Mouse (Mus musculus) E14TG2a.4 (cell line): ENCODE measurements around the gene Mycn.

Experiments used
- H3K27me3 ChIP-seq: 2 replicates; pipeline ENCODE4 v1.6.1; 2014; ENCODE audit warnings: low read length, control low read depth; ENCODE audit not compliant: insufficient read depth
- H3K36me3 ChIP-seq: 2 replicates; pipeline ENCODE4 v1.6.1; 2014; ENCODE audit warnings: low read length, control low read depth; ENCODE audit not compliant: insufficient read depth
- H3K4me1 ChIP-seq: replicated peaks from 2 replicates; pipeline ENCODE4 v1.6.1; 2014; ENCODE audit warnings: low read depth, low read length, control low read depth
- H3K4me3 ChIP-seq: replicated peaks from 2 replicates; pipeline ENCODE4 v1.5.1; 2014; ENCODE audit warnings: mild to moderate bottlenecking, low read length
- H3K9me3 ChIP-seq: 2 replicates; pipeline ENCODE4 v1.6.1; 2014; ENCODE audit warnings: low read length, control low read depth
- CTCF ChIP-seq: conservative IDR thresholded peaks from 2 replicates; pipeline ENCODE4 v1.5.1; 2014; ENCODE audit warnings: low read length
- NANOG ChIP-seq: IDR thresholded peaks from 2 replicates; pipeline ENCODE4 v1.6.1; 2014; ENCODE audit warnings: borderline replicate concordance, low read length, mixed read lengths
- POU5F1 ChIP-seq: IDR thresholded peaks from 2 replicates; pipeline ENCODE4 v1.6.1; 2014; ENCODE audit warnings: low read length, borderline replicate concordance

Gene Mycn

GRCm38 (mm10) chr12:12937746-12938145 lies 4.0 kb downstream of the Mycn start:
- Histone ChIP-seq H3K4me1 (peaks cover 41% of the 10 kb centered on the region), H3K4me3 (peak overlapping the region; percentile 99), H3K9me3 (no peaks in the 10 kb centered on the region), H3K36me3 (peaks cover 72% of the 10 kb centered on the region), H3K27me3 (no peaks in the 10 kb centered on the region)
- TF ChIP-seq NANOG: no peak
- no peak for TF ChIP-seq CTCF
- TF ChIP-seq POU5F1: no peak

DNA sequence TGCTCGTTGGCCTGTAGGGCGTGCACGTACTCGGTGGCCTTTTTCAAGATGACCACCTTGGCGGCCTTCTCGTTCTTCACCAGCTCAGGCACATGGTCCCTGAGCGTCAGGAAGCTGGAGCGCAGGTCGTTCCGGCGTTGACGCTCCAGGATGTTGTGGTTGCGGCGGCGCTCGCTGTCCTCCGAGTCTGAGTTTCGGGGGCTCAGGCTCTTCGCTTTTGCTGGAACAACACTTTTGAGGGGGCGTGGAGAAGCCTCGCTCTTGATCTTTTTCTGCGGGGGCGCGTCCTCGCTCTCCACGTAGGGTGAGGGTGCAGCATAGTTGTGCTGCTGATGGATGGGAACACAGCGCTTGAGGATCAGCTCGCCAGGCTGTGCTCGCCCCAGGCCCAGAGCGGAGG lies 4.6 kb downstream of the Mycn start:
- peak overlapping the region; percentile 99 for H3K4me3 ChIP-seq
- H3K9me3 ChIP-seq: no peaks in the 10 kb centered on the region
- TF ChIP-seq NANOG: no peak
- no peak for TF ChIP-seq POU5F1
- no peak for TF ChIP-seq CTCF
- H3K4me1 ChIP-seq: peaks cover 45% of the 10 kb centered on the region
- no peaks in the 10 kb centered on the region for H3K27me3 ChIP-seq
- peaks cover 72% of the 10 kb centered on the region for H3K36me3 ChIP-seq

DNA sequence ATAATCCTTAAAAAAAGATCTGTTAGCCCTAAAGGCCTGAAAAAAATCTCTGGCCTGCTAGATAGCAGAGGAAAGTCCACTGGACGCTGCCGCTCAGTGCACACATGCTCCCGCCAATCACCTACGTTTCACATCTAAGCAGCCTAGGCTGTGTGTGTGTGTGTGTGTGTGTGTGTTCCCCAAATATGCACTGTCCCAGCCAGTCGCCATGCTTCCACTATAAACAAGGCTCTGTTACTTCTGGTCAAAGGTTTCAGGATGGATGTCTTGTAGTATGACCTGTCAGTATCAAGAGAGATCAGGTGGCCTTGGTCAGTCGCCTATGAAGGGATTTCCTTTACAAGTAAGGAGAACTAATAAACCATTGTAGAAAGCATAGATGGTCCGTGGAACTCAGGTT lies 9.5 kb downstream of the Mycn start:
- Histone ChIP-seq H3K27me3 (no peaks in the 10 kb centered on the region), H3K4me1 (peaks cover 86% of the 10 kb centered on the region), H3K9me3 (no peaks in the 10 kb centered on the region), H3K4me3 (no peak overlapping the region), H3K36me3 (peaks cover 37% of the 10 kb centered on the region)
- no peak for TF ChIP-seq CTCF

GRCm38 (mm10) chr12:12928239-12928638 lies 13.5 kb downstream of the Mycn start:
- Histone ChIP-seq H3K4me3 (0 out of 2 replicates have a peak overlapping the region, but pooled peaks have one; percentile 26), H3K9me3 (0 out of 2 replicates have a peak, but pooled peaks cover 4% of the 10 kb centered on the region), H3K36me3 (no peaks in the 10 kb centered on the region), H3K4me1 (peaks cover 90% of the 10 kb centered on the region), H3K27me3 (no peaks in the 10 kb centered on the region)
- TF ChIP-seq NANOG (no peak), POU5F1 (no peak), CTCF (no peak)

DNA sequence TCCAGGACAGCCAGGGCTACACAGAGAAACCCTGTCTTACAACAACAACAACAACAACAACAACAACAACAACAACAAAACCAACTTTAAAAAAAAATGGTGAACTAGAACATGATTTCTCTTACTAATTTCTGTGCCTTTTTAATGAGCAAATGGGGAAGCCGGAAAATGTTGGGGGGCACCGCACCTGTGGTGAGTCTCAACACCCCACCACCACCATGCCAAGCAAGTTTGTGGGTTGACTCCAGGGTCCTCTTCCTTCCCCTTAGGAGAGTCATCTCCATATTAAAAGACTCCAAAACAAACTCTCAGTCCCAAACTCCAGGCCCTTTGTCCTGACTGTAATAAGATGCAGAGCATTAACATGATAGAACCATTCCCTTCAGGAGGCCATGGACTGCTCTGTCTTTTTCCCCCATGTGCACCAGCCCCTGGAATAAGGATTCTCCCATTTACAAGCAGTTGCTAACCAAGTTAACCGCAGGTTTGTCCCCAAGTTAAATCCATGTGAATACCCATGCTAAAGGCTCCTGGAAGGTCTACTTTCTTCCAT lies 14.7 kb downstream of the Mycn start:
- TF ChIP-seq POU5F1: 0 out of 2 replicates have a peak, but pooled peaks have one; percentile 44
- no peak for TF ChIP-seq CTCF
- TF ChIP-seq NANOG: peak; percentile 73
- H3K4me3 ChIP-seq: peak overlapping the region; percentile 41
- peaks cover 90% of the 10 kb centered on the region for H3K4me1 ChIP-seq
- no peaks in the 10 kb centered on the region for H3K36me3 ChIP-seq
- 0 out of 2 replicates have a peak, but pooled peaks cover 4% of the 10 kb centered on the region for H3K9me3 ChIP-seq
- H3K27me3 ChIP-seq: no peaks in the 10 kb centered on the region

DNA sequence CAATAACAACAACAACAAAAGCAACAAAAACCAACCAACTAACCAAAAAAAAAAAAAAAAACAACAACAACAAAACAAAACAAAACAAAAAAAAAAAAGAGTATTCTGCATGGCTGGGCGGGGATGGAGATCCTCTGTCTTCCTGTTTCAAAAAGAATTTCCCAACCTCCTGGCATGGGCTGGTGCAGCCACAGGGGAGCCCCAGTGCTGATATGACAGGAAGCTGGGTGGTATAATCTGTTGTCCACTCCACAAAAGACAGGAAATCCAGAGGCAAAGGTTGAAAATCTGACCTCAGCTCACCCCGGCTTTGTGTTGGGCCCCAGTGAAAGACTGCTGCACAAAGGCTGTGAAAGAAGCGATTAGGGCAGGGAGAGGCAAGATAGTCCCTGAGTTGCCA lies 17.3 kb downstream of the Mycn start:
- Histone ChIP-seq H3K27me3 (no peaks in the 10 kb centered on the region), H3K36me3 (no peaks in the 10 kb centered on the region), H3K9me3 (0 out of 2 replicates have a peak, but pooled peaks cover 4% of the 10 kb centered on the region), H3K4me1 (peaks cover 91% of the 10 kb centered on the region), H3K4me3 (no peak overlapping the region)
- TF ChIP-seq CTCF (no peak), NANOG (no peak), POU5F1 (no peak)

DNA sequence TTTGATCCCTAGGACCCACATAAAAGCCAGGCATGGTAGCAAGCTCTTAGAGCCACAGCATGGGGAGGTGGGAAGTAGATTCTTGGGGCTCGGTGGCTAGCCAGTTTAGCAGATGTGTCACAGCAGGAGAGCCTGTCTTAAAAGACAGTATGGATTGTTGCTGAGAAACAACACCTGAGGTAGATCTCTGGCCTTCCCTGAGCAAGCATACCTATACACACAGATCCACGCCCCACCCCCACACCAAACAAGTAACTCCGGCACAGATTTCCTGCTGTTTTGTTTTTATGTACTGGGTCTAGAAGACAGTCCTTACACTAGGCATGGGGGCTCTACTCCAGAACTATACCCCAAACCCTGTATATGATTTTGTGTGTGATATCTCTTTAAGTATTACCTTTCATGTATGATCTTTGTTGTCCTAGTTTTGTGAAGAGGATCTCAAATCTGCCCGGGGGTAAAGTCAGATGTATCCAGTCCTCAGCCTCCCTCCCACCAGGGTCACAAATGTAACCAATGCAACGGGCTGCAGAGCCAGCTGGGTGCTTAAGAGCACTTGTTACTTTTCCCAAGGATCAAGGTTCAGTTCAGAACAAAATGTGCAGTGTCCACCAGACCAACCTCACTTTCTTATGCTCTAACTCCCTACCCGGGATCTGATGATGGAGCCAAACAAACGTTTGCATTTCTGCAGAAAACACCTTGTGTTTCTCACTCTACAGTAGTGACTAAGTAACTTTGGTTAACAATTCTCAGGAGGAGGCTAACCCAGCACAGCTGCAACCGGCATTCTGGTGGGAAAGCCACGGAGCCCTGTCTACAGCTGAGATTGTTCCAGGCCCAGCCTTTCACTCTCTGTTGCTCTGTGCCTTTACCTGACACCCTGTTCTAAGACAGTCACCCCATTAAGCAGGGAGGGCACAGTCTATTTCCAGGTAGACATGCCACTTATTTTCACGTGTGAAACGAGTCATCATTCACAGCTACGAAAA lies 21.3 kb downstream of the Mycn start:
- no peak for TF ChIP-seq POU5F1
- TF ChIP-seq CTCF: no peak
- no peak for TF ChIP-seq NANOG
- Histone ChIP-seq H3K27me3 (no peaks in the 10 kb centered on the region), H3K4me1 (peaks cover 86% of the 10 kb centered on the region), H3K9me3 (no peaks in the 10 kb centered on the region), H3K36me3 (no peaks in the 10 kb centered on the region), H3K4me3 (peak overlapping the region; percentile 24; the same call in 1 of the 2 replicates)

DNA sequence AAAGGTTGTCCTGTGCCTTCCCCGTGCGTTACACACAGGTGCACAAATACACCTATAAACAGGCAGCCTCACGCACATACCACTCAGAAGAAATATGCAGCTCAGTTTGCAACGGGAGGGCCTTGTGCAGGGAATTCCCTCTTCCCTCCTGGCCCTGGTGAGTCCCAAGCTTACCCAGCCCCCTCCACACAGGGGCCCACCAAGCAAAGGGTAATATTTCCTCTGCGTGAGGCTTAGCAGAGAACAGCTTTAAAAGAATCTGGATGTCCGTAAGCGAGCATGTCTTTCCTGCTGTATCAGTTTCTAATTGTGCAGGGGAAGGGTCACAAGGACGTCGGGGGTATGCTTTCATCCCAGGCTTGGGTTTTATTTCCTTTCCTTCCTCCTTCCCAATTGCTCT lies 25.4 kb downstream of the Mycn start:
- no peaks in the 10 kb centered on the region for H3K36me3 ChIP-seq
- no peak overlapping the region for H3K4me3 ChIP-seq
- H3K27me3 ChIP-seq: 0 out of 2 replicates have a peak, but pooled peaks cover 10% of the 10 kb centered on the region
- no peaks in the 10 kb centered on the region; the same call in 1 of the 2 replicates for H3K9me3 ChIP-seq
- TF ChIP-seq POU5F1 (no peak), NANOG (no peak), CTCF (no peak)
- peaks cover 58% of the 10 kb centered on the region for H3K4me1 ChIP-seq
